Mouse (Mus musculus) ES-E14 (cell line): ENCODE results near the gene Ehmt2.

Experiments
- CHD2 ChIP-seq: IDR thresholded peaks from 2 replicates; pipeline ENCODE4 v1.6.1; 2014; ENCODE audit warnings: mild to moderate bottlenecking, low read depth, low read length, inconsistent platforms
- MAFK ChIP-seq: IDR thresholded peaks from 2 replicates; pipeline ENCODE4 v1.6.1; 2014; ENCODE audit warnings: mild to moderate bottlenecking, low read depth, low read length, inconsistent platforms; ENCODE audit not compliant: insufficient read depth
- ZC3H11A ChIP-seq: IDR thresholded peaks from 2 replicates; pipeline ENCODE4 v1.6.1; 2012; ENCODE audit warnings: low read depth, mild to moderate bottlenecking, inconsistent platforms, low read length, borderline replicate concordance
- ZNF384 ChIP-seq: IDR thresholded peaks from 2 replicates; pipeline ENCODE4 v1.6.1; 2012; ENCODE audit warnings: low read depth, low read length, inconsistent platforms

- TF ChIP-seq ZNF384 (no peak), ZC3H11A (no peak), CHD2 (no peak), MAFK (no peak)
These were observed 32.9 kb downstream of the Ehmt2 start, which contains the start of gene Neu1 for GRCm38 (mm10) chr17:34931061-34931734.
